Mouse (Mus musculus): ENCODE results near the gene Isoc2b. TPM values are rescaled to one million over a fixed set of nuclear protein-coding genes. Genes with fewer than 3 reads are reported as not detected.

Gene Isoc2b
- total and polyA plus RNA-seq, 2 experiments from 2014 or later, result 2.0 to 3.7 TPM

DNA sequence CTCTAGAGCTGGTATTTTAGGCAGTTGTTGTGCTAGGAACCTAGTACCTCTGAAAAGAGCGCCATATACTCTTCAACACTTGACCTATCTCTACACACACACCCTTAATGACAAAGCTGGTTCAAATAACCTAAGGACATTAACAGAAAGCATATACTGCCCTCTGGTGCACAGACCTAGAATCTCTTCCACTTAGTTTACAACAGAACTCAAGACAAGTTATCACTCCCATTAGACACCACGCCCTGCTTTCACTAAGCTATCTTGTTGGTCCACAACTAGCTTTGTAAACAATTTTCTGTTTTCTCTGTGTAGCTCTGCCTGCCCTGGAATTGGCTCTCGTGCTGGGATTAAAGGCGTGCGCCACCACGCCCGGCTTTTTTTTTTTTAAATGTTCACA, 63.3 kb downstream of the Isoc2b start:
- Histone ChIP-seq H3K27ac (ENCODE audit: low read depth, low read length) (no peak overlapping the region), H3K9ac (replicated peaks; ENCODE audit: low read length, poor library complexity, severe bottlenecking) (no peak overlapping the region), H3K4me1 (ENCODE audit: insufficient read depth, low read length) (0 out of 2 replicates have a peak, but pooled peaks cover 3% of the 10 kb centered on the region), H3K36me3 (ENCODE audit: insufficient read depth, low read length) (peaks cover 15% of the 10 kb centered on the region; the same call in 1 of the 2 replicates), H3K27me3 (ENCODE audit: insufficient read depth, low read length) (no peaks in the 10 kb centered on the region), H3K4me2 (ENCODE audit: low read depth, low read length, poor library complexity, severe bottlenecking) (no peak overlapping the region), H3K9me3 (ENCODE audit: low read length) (no peaks in the 10 kb centered on the region), H3K4me3 (ENCODE audit: low read depth, low read length) (no peak overlapping the region)
- ATAC-seq (ENCODE audit: low FRiP score), result peak; percentile 13; the same call in 1 of the 2 replicates
- TF ChIP-seq CTCF (IDR thresholded peaks at IDR 0.05), result peak; percentile 78
- DNase-seq (ENCODE audit: low spot score), result peak; percentile 69
- 92% methylated on average over 7 of the region's 7 CpGs for WGBS

DNA sequence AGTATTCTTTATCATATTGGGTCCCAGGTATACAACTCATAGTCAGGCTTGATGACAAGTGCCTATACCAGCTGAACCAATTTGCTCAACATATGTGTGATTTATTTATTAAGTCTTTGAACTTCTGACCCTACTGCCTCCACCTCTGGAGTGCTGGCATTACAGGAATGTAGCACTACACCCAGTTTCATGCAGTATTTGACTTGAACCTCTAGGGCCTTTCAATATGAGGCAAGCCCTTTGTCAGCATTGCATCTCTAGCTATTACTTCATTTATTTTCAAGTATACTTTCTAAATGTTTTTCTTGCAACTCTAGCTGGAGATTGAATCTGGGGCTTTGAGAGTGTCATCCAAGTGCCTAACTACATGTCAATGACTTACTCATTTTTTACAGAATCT, 67.8 kb downstream of the Isoc2b start:
- Histone ChIP-seq H3K9ac (replicated peaks; ENCODE audit: low read length, poor library complexity, severe bottlenecking) (no peak overlapping the region), H3K27me3 (ENCODE audit: insufficient read depth, low read length) (no peaks in the 10 kb centered on the region), H3K4me1 (ENCODE audit: insufficient read depth, low read length) (no peaks in the 10 kb centered on the region), H3K4me2 (ENCODE audit: low read depth, low read length, poor library complexity, severe bottlenecking) (no peak overlapping the region), H3K27ac (ENCODE audit: low read depth, low read length) (no peak overlapping the region), H3K4me3 (ENCODE audit: low read depth, low read length) (no peak overlapping the region), H3K9me3 (ENCODE audit: low read length) (no peaks in the 10 kb centered on the region), H3K36me3 (ENCODE audit: insufficient read depth, low read length) (peaks cover 10% of the 10 kb centered on the region; the same call in 1 of the 2 replicates)
- TF ChIP-seq CTCF (IDR thresholded peaks at IDR 0.05), result no peak
- ATAC-seq (ENCODE audit: low FRiP score), result no peak
- DNase-seq (ENCODE audit: low spot score), result no peak

DNA sequence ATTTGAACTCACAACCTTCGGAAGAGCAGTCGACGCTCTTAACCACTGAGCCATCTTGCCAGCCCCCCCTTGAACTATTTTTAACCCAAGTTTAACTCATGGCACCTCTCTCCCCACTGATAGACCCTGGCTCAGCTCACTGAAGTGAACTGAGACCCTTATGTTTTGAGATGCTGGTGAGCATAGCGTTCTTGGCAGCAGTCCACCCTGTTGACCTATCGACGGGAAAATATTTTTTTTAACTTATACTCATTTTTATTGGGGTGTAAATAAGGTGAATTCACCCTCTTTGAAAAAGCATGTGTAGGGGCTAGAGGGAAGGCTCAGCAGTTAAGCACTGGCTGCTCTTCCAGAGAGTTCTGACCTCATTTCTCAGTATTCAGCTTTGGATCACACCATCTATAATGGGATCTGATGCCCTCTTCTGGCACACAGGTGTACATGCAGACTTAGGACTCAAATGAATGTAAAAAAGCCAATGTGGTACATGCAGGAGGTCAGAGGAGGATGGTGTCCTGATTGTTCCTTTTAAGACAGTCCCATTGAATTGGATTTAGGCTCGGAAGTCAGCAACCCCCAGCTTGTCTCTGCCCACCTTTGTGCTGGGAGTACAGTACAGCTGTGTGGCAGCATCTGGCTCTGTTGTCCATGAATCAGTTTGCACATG, 74.2 kb downstream of the Isoc2b start:
- no peaks in the 10 kb centered on the region; the same call in 1 of the 2 replicates for H3K4me1 ChIP-seq (ENCODE audit: insufficient read depth, low read length)
- H3K4me2 ChIP-seq (ENCODE audit: low read depth, low read length, poor library complexity, severe bottlenecking), result no peak overlapping the region
- H3K27ac ChIP-seq (ENCODE audit: low read depth, low read length), result no peak overlapping the region
- no peak overlapping the region for H3K9ac ChIP-seq (replicated peaks; ENCODE audit: low read length, poor library complexity, severe bottlenecking)
- H3K9me3 ChIP-seq (ENCODE audit: low read length), result no peaks in the 10 kb centered on the region
- no peaks in the 10 kb centered on the region for H3K27me3 ChIP-seq (ENCODE audit: insufficient read depth, low read length)
- 70% methylated on average over 7 of the region's 7 CpGs for WGBS
- TF ChIP-seq CTCF (IDR thresholded peaks at IDR 0.05), result peak; percentile 88
- H3K4me3 ChIP-seq (ENCODE audit: low read depth, low read length), result no peak overlapping the region
- no peak for ATAC-seq (ENCODE audit: low FRiP score)
- peak; percentile 68 for DNase-seq (ENCODE audit: low spot score)
- H3K36me3 ChIP-seq (ENCODE audit: insufficient read depth, low read length), result peaks cover 15% of the 10 kb centered on the region; the same call in 1 of the 2 replicates

Other genes with a start within 250 kb of the Isoc2b start
Only the 30 nearest of the 33 such genes appear.
- 247 TPM in 2 replicates for gene Hspbp1, start 185.2 kb downstream of the Isoc2b start, total RNA-seq (2014; rRNA removed)
- 193 and 199 TPM in 2 replicates for gene Hspbp1, start 185.2 kb downstream of the Isoc2b start, polyA plus RNA-seq (2015; fragmentation: Nextera tagmentation; extraction: Ambion mirVana)
- 202 and 226 TPM in 2 replicates for gene Brsk1, start 179.7 kb downstream of the Isoc2b start, total RNA-seq (2014; rRNA removed)
- gene Brsk1, start 179.7 kb downstream of the Isoc2b start, polyA plus RNA-seq (2015; fragmentation: Nextera tagmentation; extraction: Ambion mirVana), result 6.9 and 7.2 TPM in 2 replicates
- gene Tmem150b, start 145.0 kb downstream of the Isoc2b start, total RNA-seq (2014; rRNA removed), result not detected in 2 replicates
- 0.23 TPM in 1 of 2 replicates, not detected in the other for gene Tmem150b, start 145.0 kb downstream of the Isoc2b start, polyA plus RNA-seq (2015; fragmentation: Nextera tagmentation; extraction: Ambion mirVana)
- 38.9 and 48.8 TPM in 2 replicates for gene Kmt5c, start 130.1 kb downstream of the Isoc2b start, total RNA-seq (2014; rRNA removed)
- 33.1 and 35.7 TPM in 2 replicates for gene Kmt5c, start 130.1 kb downstream of the Isoc2b start, polyA plus RNA-seq (2015; fragmentation: Nextera tagmentation; extraction: Ambion mirVana)
- gene Cox6b2, start 117.2 kb downstream of the Isoc2b start, total RNA-seq (2014; rRNA removed), result 6.8 and 12.1 TPM in 2 replicates
- gene Cox6b2, start 117.2 kb downstream of the Isoc2b start, polyA plus RNA-seq (2015; fragmentation: Nextera tagmentation; extraction: Ambion mirVana), result 33.6 and 43.9 TPM in 2 replicates
- not detected in 2 replicates for gene Fam71e2, start 99.0 kb downstream of the Isoc2b start, total RNA-seq (2014; rRNA removed)
- not detected in 2 replicates for gene Fam71e2, start 99.0 kb downstream of the Isoc2b start, polyA plus RNA-seq (2015; fragmentation: Nextera tagmentation; extraction: Ambion mirVana)
- 1.4 and 2.0 TPM in 2 replicates for gene Il11, start 87.4 kb downstream of the Isoc2b start, total RNA-seq (2014; rRNA removed)
- gene Il11, start 87.4 kb downstream of the Isoc2b start, polyA plus RNA-seq (2015; fragmentation: Nextera tagmentation; extraction: Ambion mirVana), result 1.7 and 2.5 TPM in 2 replicates
- gene Tmem190, start 87.3 kb downstream of the Isoc2b start, total RNA-seq (2014; rRNA removed), result not detected in 2 replicates
- 0.39 and 0.48 TPM in 2 replicates for gene Tmem190, start 87.3 kb downstream of the Isoc2b start, polyA plus RNA-seq (2015; fragmentation: Nextera tagmentation; extraction: Ambion mirVana)
- 14.6 and 16.6 TPM in 2 replicates for gene Tmem238, start 80.6 kb downstream of the Isoc2b start, total RNA-seq (2014; rRNA removed)
- 16.0 and 18.2 TPM in 2 replicates for gene Tmem238, start 80.6 kb downstream of the Isoc2b start, polyA plus RNA-seq (2015; fragmentation: Nextera tagmentation; extraction: Ambion mirVana)
- 131 and 177 TPM in 2 replicates for gene Rpl28, start 77.4 kb downstream of the Isoc2b start, total RNA-seq (2014; rRNA removed)
- 289 TPM in 2 replicates for gene Rpl28, start 77.4 kb downstream of the Isoc2b start, polyA plus RNA-seq (2015; fragmentation: Nextera tagmentation; extraction: Ambion mirVana)
- gene Ube2s, start 57.7 kb downstream of the Isoc2b start, total RNA-seq (2014; rRNA removed), result 264 and 276 TPM in 2 replicates
- gene Ube2s, start 57.7 kb downstream of the Isoc2b start, polyA plus RNA-seq (2015; fragmentation: Nextera tagmentation; extraction: Ambion mirVana), result 207 and 210 TPM in 2 replicates
- 51.4 and 68.5 TPM in 2 replicates for gene Shisa7, start 25.6 kb downstream of the Isoc2b start, total RNA-seq (2014; rRNA removed)
- 9.3 and 10.1 TPM in 2 replicates for gene Shisa7, start 25.6 kb downstream of the Isoc2b start, polyA plus RNA-seq (2015; fragmentation: Nextera tagmentation; extraction: Ambion mirVana)
- 5.8 and 7.7 TPM in 2 replicates for gene Isoc2a, start 6.9 kb upstream of the Isoc2b start, total RNA-seq (2014; rRNA removed)
- gene Isoc2a, start 6.9 kb upstream of the Isoc2b start, polyA plus RNA-seq (2015; fragmentation: Nextera tagmentation; extraction: Ambion mirVana), result 0.38 and 0.52 TPM in 2 replicates
- 0.57 TPM in 1 of 2 replicates, not detected in the other for gene Gm36210, start 36.3 kb upstream of the Isoc2b start, total RNA-seq (2014; rRNA removed)
- gene Gm36210, start 36.3 kb upstream of the Isoc2b start, polyA plus RNA-seq (2015; fragmentation: Nextera tagmentation; extraction: Ambion mirVana), result 0.32 and 0.43 TPM in 2 replicates
- 10.6 and 12.3 TPM in 2 replicates for gene Zfp628, start 45.0 kb upstream of the Isoc2b start, total RNA-seq (2014; rRNA removed)
- 5.1 and 5.6 TPM in 2 replicates for gene Zfp628, start 45.0 kb upstream of the Isoc2b start, polyA plus RNA-seq (2015; fragmentation: Nextera tagmentation; extraction: Ambion mirVana)
- gene Nat14, start 51.8 kb upstream of the Isoc2b start, total RNA-seq (2014; rRNA removed), result 44.8 and 49.7 TPM in 2 replicates
- gene Nat14, start 51.8 kb upstream of the Isoc2b start, polyA plus RNA-seq (2015; fragmentation: Nextera tagmentation; extraction: Ambion mirVana), result 33.2 and 35.9 TPM in 2 replicates
- gene Ssc5d, start 55.5 kb upstream of the Isoc2b start, total RNA-seq (2014; rRNA removed), result 1.9 and 3.4 TPM in 2 replicates
- 1.2 and 1.6 TPM in 2 replicates for gene Ssc5d, start 55.5 kb upstream of the Isoc2b start, polyA plus RNA-seq (2015; fragmentation: Nextera tagmentation; extraction: Ambion mirVana)
- 0.49 TPM in 1 of 2 replicates, not detected in the other for gene Sbk2, start 94.1 kb upstream of the Isoc2b start, total RNA-seq (2014; rRNA removed)
- gene Sbk2, start 94.1 kb upstream of the Isoc2b start, polyA plus RNA-seq (2015; fragmentation: Nextera tagmentation; extraction: Ambion mirVana), result 0.20 TPM in 1 of 2 replicates, not detected in the other
- 0.49 and 1.8 TPM in 2 replicates for gene Sbk3, start 100.9 kb upstream of the Isoc2b start, total RNA-seq (2014; rRNA removed)
- 0.45 and 0.46 TPM in 2 replicates for gene Sbk3, start 100.9 kb upstream of the Isoc2b start, polyA plus RNA-seq (2015; fragmentation: Nextera tagmentation; extraction: Ambion mirVana)
- 53.2 and 54.3 TPM in 2 replicates for gene Zfp579, start 125.9 kb upstream of the Isoc2b start, total RNA-seq (2014; rRNA removed)
- 43.1 and 43.3 TPM in 2 replicates for gene Zfp579, start 125.9 kb upstream of the Isoc2b start, polyA plus RNA-seq (2015; fragmentation: Nextera tagmentation; extraction: Ambion mirVana)
- 3.9 and 7.3 TPM in 2 replicates for gene Zfp524, start 144.2 kb upstream of the Isoc2b start, total RNA-seq (2014; rRNA removed)
- 2.9 and 3.5 TPM in 2 replicates for gene Zfp524, start 144.2 kb upstream of the Isoc2b start, polyA plus RNA-seq (2015; fragmentation: Nextera tagmentation; extraction: Ambion mirVana)
- 35.5 and 36.1 TPM in 2 replicates for gene Fiz1, start 144.4 kb upstream of the Isoc2b start, total RNA-seq (2014; rRNA removed)
- gene Fiz1, start 144.4 kb upstream of the Isoc2b start, polyA plus RNA-seq (2015; fragmentation: Nextera tagmentation; extraction: Ambion mirVana), result 22.8 and 25.7 TPM in 2 replicates
- not detected in 2 replicates for gene Gm44973, start 145.2 kb upstream of the Isoc2b start, total RNA-seq (2014; rRNA removed)
- 1.2 and 2.6 TPM in 2 replicates for gene Gm44973, start 145.2 kb upstream of the Isoc2b start, polyA plus RNA-seq (2015; fragmentation: Nextera tagmentation; extraction: Ambion mirVana)
- 35.0 and 48.4 TPM in 2 replicates for gene Zfp865, start 150.1 kb upstream of the Isoc2b start, total RNA-seq (2014; rRNA removed)
- 5.5 and 6.8 TPM in 2 replicates for gene Zfp865, start 150.1 kb upstream of the Isoc2b start, polyA plus RNA-seq (2015; fragmentation: Nextera tagmentation; extraction: Ambion mirVana)
- gene Ccdc106, start 150.3 kb upstream of the Isoc2b start, total RNA-seq (2014; rRNA removed), result 65.6 and 68.8 TPM in 2 replicates
- gene Ccdc106, start 150.3 kb upstream of the Isoc2b start, polyA plus RNA-seq (2015; fragmentation: Nextera tagmentation; extraction: Ambion mirVana), result 75.4 and 77.3 TPM in 2 replicates
- gene 4632433K11Rik, start 163.9 kb upstream of the Isoc2b start, total RNA-seq (2014; rRNA removed), result not detected in 2 replicates
- gene 4632433K11Rik, start 163.9 kb upstream of the Isoc2b start, polyA plus RNA-seq (2015; fragmentation: Nextera tagmentation; extraction: Ambion mirVana), result not detected in 2 replicates
- 5.0 and 8.0 TPM in 2 replicates for gene Zfp784, start 168.2 kb upstream of the Isoc2b start, total RNA-seq (2014; rRNA removed)
- 4.3 and 5.4 TPM in 2 replicates for gene Zfp784, start 168.2 kb upstream of the Isoc2b start, polyA plus RNA-seq (2015; fragmentation: Nextera tagmentation; extraction: Ambion mirVana)
- gene Zfp580, start 181.3 kb upstream of the Isoc2b start, total RNA-seq (2014; rRNA removed), result 55.6 and 77.7 TPM in 2 replicates
- gene Zfp580, start 181.3 kb upstream of the Isoc2b start, polyA plus RNA-seq (2015; fragmentation: Nextera tagmentation; extraction: Ambion mirVana), result 154 and 157 TPM in 2 replicates
- gene U2af2, start 191.9 kb upstream of the Isoc2b start, total RNA-seq (2014; rRNA removed), result 157 and 161 TPM in 2 replicates
- gene U2af2, start 191.9 kb upstream of the Isoc2b start, polyA plus RNA-seq (2015; fragmentation: Nextera tagmentation; extraction: Ambion mirVana), result 74.7 and 78.2 TPM in 2 replicates
- 399 and 484 TPM in 2 replicates for gene Epn1, start 210.0 kb upstream of the Isoc2b start, total RNA-seq (2014; rRNA removed)
- gene Epn1, start 210.0 kb upstream of the Isoc2b start, polyA plus RNA-seq (2015; fragmentation: Nextera tagmentation; extraction: Ambion mirVana), result 130 and 134 TPM in 2 replicates

Data from midbrain, postnatal 0 days (tissue).